Mouse (Mus musculus) left cerebral cortex, adult 2 months (tissue): ENCODE measurements around the gene Calm3. TPM values are rescaled to one million over a fixed set of nuclear protein-coding genes. Genes with fewer than 3 reads are reported as not detected.
A peak's percentile ranks its signal among the peaks of the same experiment; 100 is the strongest.
"Not testable (repeated sequence)": the region's sequence is repeated elsewhere in the genome, so short reads cannot be mapped to it uniquely, and the experiment has no call there.

Experiments used
- DNase-seq, 2 experiments: peaks; one replicate each; pipeline ENCODE4 v3.0.0; 2021 to 2022; ENCODE audit warnings: low spot score in 2 of 2, mixed read lengths in 1 of 2; ENCODE audit errors: extremely low spot score in 1 of 2
- H3K27ac ChIP-seq: fragments of 200-600 bp; 2 replicates; pipeline ENCODE4 v1.8.1; 2022
- H3K4me3 ChIP-seq: fragments of 200-600 bp; 2 replicates; pipeline ENCODE4 v1.8.1; 2022
- CTCF ChIP-seq: fragments of 200-600 bp; IDR thresholded peaks from 2 replicates; pipeline ENCODE4 v1.8.1; 2022; ENCODE audit warnings: antibody characterized with exemption, mild to moderate bottlenecking, moderate library complexity
- intact Hi-C: fragments of 180-260 bp; cut with DNase I; formaldehyde crosslinking; loops from one replicate; pipeline ENCODE4 v1.15.1; 2025
- long read RNA-seq, 2 experiments: library from polyadenylated mRNA; stranded (forward); transcript quantifications; one replicate each; pipeline ENCODE4 v2.0.0; 2021; ENCODE audit warnings: borderline mapping rate in 2 of 2
- total RNA-seq, 2 experiments: library from RNA; stranded (reverse); gene quantifications; 2 replicates each; pipeline ENCODE4 v1.2.3; 2021

Calm3 gene
- 1,000 to 10,000 TPM; 1,732 to 1,834 TPM for total RNA-seq
- long read RNA-seq, experiment 1, transcript Calm3-201 (6 exons, 2,290 nt): major isoform, 1,536 of 1,703 reads
- long read RNA-seq, experiment 1, partial matches to known transcripts: 52 of 1,703 reads
- long read RNA-seq, experiment 1, other reads (novel, unspliced or antisense): 115 of 1,703 reads
- long read RNA-seq, experiment 2, transcript Calm3-201 (6 exons, 2,290 nt): major isoform, 1,135 of 1,261 reads
- long read RNA-seq, experiment 2, partial matches to known transcripts: 47 of 1,261 reads
- long read RNA-seq, experiment 2, other reads (novel, unspliced or antisense): 79 of 1,261 reads

DNA sequence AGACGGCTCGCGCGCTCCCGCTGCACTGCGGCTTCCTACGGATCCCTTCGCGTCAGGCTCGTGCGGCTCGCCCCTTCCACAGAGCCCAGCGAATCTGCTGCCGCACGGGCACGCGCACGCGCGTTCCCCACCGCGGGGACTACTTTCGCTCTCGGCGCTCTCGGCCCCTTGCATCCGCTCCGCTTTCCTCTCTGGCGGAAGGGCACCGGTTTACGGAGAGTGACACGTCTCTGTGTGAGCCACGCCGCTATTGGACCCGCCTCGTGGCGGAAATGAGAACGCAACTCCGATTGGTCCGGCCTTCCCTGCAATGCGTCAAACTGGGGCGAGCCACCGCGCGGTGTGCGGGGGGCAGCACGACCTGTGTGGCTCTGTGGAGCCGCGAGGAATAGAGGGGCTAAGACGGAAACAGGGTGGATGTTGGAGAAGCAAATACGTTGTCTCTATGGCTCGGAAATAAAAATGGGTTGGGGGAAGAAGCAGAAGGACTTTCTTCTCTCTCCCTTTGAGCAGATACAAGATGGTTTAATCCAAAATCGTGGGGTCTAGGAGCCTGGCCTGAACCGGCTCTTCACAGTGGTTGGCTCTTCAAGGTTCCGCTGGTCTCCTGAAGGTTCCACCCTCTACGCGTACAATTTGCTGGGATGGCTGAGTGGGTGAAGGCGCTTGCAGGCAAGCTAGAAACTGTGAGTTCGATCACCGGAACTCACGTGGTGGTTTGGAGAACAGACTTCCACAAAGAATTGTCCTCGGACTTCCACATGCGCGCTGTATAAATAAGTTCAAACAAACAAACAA is at the start of gene Calm3:
Gene Calm3, minus strand, starts transcription at position 78 of the 798 bp plus-strand sequence.
- intact Hi-C loops: loop anchor here (5.0 to 10.0 kb wide), 2 partner anchors 107 to 979 kb away; partner anchors contain the start of genes Fkrp, Nop53 and Strn4
- peak within 1 kb of the TSS; percentile 97 for H3K4me3 ChIP-seq
- TF ChIP-seq CTCF: no peak
- peak within 1 kb of the TSS; percentile 100 for H3K27ac ChIP-seq
- DNase-seq: peak; percentile 100

DNA sequence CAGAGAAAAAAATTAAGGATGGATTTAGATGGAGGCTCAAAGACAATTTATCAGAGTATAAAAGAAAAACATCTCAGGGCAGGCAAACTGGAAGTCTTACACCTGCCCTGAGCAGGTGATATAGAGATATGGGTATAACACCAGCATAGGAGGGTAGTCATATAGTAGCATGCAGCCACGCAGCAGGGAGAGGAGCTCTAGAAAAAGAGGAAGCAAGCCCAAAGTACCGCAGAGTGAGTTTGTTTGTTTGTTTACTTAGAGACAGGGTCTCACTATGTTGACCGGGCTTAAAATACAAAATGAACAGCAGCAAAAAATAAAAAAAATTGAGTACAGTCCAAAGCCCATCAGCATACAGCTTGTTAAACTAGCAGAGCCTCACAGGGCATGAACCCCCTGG is 47.2 kb upstream of the Calm3 start:
- DNase-seq: no peak
- no peak for TF ChIP-seq CTCF
- no peak overlapping the region for H3K4me3 ChIP-seq

DNA sequence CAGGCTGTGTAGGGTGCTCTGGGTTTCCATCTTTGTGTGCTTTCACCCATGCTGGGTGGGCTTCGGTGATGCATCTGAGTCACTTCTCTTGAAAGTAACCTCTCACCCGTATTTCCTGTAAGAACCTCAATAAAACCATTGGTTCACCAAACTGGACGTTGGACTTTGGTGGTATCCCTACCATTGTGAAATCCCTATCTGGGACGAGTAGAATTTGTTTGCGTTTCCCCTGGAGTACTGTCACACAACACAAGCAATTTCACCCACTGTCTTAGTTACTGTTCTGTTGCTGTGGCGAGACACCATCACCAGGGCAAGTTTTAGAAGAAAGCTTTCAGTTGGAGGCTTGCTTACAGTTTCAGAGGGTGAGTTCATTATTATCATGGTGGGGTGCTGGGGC is 44.5 kb upstream of the Calm3 start:
- no peak for TF ChIP-seq CTCF
- H3K27ac ChIP-seq: no peak overlapping the region
- no peak for DNase-seq
- intact Hi-C loops: no loop called here
- no peak overlapping the region for H3K4me3 ChIP-seq

More for the DNA sequence above, 47.2 kb upstream of the Calm3 start:
- intact Hi-C loops: no loop called here
- no peak overlapping the region for H3K27ac ChIP-seq

DNA sequence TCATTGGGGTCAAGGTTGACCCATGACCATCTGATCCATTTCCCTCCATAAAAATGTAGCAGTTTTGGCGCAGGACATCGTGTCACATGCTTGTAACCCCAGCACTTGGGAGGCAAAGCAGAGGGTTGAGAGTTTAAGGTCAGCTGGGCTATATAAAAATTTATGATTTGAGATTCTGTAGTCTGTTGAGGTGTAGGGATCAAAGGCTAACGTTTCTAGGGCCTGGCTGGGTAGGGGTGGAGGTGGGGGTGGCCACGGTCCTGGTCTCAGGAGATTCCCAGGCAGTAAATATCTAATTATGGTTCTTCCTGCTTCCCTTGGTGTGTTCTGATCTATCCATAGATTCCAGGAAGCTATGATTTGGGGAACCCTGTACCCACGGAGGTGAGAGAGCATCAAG is 37.8 kb upstream of the Calm3 start:
- no peak for DNase-seq
- intact Hi-C loops: no loop called here
- no peak overlapping the region for H3K27ac ChIP-seq
- peak overlapping the region; percentile 21; the same call in 1 of the 2 replicates for H3K4me3 ChIP-seq
- TF ChIP-seq CTCF: no peak

DNA sequence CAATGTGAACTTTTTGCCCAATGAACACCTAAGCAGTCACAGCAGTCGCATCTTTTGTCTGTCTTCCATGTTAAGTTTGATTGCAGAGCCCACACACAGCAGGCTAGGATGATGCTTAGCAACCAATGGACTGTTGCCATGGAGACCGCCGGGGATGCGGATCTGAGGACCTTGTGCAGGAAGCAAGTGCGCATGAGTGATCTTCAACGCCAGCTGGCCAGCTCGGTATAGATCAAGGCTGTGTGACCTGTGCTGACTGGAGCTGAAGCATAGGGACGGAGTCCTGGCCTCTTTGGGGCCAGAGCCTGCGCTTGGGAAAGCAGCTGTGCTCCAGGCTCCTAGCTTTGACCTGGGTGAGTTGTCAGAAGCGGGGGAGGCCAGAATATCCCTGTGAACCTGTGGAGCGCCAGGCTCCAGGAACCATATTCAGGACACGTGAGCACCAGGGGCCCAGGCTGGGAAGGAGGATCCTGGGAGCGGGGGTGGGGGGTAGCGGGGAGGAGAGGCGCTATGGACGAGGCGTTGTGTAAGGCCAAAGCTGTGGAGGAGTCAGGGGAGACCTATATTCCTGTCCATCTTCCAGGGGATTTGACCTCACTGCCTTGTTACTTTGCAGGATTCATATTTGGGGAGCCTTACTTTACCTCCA is 35.7 kb upstream of the Calm3 start, which contains the start of gene Pnmal1:
Gene Pnmal1, plus strand, starts transcription at position 141 of the 649 bp plus-strand sequence.
- intact Hi-C loops: no loop called here
- DNase-seq: peak; percentile 90 to 92
- Histone ChIP-seq H3K4me3 (peak within 1 kb of the TSS; percentile 57), H3K27ac (peak within 1 kb of the TSS; percentile 93)
- no peak for TF ChIP-seq CTCF

DNA sequence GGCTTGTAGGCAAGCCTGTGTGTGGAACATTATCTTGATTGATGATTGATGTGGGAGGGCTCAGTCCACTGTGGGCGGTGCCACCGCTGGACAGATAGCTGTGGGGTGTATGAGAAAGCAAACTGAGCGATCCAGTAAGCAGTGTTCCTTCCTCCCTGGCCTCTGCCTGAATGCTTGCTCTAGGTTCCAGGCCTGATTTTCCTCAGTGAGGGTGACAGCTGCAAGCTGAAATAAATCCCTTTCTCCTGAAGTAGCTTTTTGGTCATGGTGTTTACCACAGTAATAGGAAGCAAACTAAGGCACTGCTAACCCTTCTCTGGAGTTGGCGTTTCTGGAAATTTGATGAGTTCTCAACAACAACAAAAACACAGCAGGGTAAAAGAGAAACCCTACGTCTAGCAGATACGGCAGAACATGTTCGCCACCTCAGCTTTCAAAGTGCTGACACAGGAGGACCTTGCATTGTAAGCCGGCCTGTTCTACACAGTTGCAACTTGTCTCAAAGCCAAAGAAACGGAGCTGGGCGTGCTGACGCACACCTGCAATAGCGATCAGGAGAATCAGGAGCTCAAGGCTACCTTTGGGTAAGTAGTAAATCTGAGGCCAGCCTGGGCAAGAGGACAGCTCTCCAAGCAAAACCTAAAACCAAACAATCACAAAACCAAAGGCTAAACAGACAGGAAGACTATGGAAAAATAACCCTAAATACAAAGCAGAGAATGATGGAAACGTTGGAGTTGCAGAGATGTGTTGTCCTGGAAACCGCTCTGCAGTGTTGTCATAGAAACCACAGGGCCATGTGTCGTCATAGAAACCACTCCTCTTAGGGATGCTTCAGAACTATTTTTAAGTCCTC is 32.7 kb upstream of the Calm3 start:
- Histone ChIP-seq H3K27ac (peak overlapping the region; percentile 94), H3K4me3 (no peak overlapping the region)
- no peak for TF ChIP-seq CTCF
- intact Hi-C loops: no loop called here
- peak; percentile 50 to 65 for DNase-seq

DNA sequence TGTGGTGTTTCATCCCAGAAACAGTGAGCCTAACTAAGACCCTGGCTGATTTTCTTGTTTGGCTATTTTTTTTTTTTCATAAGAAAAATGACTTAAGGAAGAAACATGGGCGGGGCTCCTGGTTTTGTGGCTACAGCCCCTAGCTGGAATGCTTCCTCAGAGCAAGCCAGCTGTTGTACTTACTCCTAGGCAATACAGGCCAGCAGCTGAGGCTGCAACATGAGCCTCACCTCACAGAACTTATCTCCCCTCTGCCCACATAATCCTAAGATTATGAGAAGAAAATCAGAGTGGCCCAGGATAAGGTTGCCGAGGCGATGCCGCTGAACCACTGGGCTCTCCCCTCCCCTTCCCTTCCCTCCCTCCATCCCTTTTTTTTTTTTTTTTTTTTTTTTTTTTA is 31.8 kb upstream of the Calm3 start:
- no peak overlapping the region for H3K4me3 ChIP-seq
- intact Hi-C loops: no loop called here
- H3K27ac ChIP-seq: 0 out of 2 replicates have a peak overlapping the region, but pooled peaks have one; percentile 15
- TF ChIP-seq CTCF: no peak
- no peak for DNase-seq

DNA sequence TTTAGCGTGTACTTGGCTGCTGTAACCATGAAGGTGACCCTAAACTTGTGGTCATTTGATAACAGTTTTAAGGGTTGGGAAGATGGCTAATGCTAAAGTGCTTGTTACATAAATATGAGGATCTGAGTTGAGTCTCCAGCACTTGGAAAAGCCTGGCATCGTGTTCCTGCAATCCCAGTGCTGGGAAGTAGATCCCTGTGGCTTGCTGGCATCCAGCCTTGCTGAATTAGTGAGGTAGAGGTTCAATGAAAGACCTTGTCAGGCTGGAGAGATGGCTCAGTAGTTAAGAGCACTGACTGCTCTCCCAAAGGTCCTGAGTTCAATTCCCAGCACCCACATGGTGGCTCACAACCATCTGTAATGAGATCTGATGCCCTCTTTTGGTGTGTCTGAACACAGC is 29.9 kb upstream of the Calm3 start:
- intact Hi-C loops, H3K4me3 ChIP-seq, DNase-seq, H3K27ac ChIP-seq: not testable (repeated sequence)

DNA sequence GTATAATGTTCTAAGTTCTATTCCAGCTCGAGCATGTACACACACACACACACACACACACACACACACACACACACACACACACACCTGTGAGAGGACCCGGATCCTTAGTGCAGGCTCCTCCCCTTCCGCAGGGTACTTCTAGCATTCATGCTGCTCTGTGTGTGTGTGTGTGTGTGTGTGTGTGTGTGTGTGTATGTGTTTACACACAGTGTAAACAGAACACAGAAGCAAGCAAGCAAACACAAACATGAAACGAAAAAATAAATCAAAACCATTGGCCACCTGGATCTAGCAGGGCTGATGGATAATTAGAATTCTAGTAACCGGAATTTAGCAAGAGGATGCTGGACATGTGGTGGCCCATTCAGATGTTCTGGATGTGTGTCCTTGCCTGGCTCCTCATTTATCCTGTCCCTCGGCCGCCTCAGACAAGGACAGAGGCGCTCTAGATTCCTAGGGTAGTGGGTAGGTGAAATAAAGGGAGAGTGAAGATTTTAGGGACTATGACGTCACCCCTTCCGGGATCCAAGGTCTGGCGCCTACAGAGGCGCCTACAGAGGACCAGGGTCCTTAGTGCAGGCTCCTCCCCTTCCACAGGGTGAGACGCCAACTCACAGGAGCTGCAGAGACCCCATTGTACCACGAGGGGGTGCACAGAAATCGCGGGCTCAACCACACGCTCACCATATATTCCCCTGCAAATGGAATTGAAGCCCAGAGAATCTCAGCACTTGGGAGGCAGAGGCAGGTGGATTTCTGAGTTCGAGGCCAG is 27.1 kb upstream of the Calm3 start:
- intact Hi-C loops: loop anchor here (1.0 kb wide), 3 partner anchors 19 to 115 kb away; no protein-coding TSS in a partner anchor
- Histone ChIP-seq H3K4me3 (no peak overlapping the region), H3K27ac (peak overlapping the region; percentile 3; the same call in 1 of the 2 replicates)
- peak; percentile 87 for TF ChIP-seq CTCF
- peak; percentile 83 to 84 for DNase-seq
